Mouse (Mus musculus) monocyte, adult 5-6 weeks (primary cell): ENCODE measurements around the gene Tdrd6. TPM values are rescaled to one million over a fixed set of nuclear protein-coding genes. Genes with fewer than 3 reads are reported as not detected.

ENCODE experiments used
- ATAC-seq: fragments of 153-309, 156-312 bp; replicated peaks from 2 replicates; pipeline ENCODE4 v1.8.0; 2017; ENCODE audit warnings: mild to moderate bottlenecking; ENCODE audit not compliant: low TSS enrichment, insufficient number of reproducible peaks, severe bottlenecking, poor library complexity, low FRiP score
- total RNA-seq: library from RNA; stranded (forward); fragments of 200-1000, 200-491, 200-594 nt; gene quantifications from 3 replicates; pipeline ENCODE4 v1.2.3, GENCODE M21; 2017

Gene Tdrd6
- total RNA-seq, 1 experiment from 2014 or later = not detected

DNA sequence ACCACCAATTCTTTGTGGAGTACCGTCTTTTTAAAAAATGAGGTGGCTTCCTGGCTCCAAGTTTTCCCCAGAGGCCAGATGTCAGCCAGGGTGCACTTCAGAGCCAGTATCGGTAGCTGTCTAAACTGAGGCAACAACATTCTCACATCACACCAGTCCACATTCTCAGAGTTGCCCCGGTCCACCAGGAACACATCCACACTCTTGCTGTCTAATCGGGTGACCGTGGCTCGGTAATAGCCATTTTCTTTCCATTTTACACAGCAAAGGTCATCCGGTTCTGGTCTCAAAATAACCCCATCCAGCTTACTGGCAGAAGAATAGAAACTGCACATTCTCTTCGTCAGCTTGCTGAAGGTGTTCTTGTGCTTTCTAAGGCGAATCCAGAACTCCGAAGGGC is 1.9 kb downstream of the Tdrd6 start:
- ATAC-seq = no peak

DNA sequence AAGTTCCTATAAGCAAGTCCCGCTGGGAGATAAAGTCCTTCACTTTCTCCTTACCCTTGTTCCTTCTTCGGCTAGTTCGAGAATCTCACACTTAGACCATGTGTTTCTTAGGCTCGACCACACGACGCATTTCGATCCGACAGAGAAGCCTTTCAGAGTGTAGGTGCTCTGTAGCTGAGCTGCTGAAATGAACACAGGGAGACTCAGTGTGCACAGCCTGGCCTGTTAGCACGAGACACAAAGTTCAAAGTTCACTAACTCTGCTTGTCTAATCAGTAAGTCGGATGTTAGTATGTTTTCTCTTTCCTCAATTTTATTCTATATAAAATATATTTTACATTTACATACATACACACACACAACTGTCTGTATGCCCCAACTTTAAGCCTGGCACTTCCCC is 8.0 kb downstream of the Tdrd6 start:
- no peak for ATAC-seq

DNA sequence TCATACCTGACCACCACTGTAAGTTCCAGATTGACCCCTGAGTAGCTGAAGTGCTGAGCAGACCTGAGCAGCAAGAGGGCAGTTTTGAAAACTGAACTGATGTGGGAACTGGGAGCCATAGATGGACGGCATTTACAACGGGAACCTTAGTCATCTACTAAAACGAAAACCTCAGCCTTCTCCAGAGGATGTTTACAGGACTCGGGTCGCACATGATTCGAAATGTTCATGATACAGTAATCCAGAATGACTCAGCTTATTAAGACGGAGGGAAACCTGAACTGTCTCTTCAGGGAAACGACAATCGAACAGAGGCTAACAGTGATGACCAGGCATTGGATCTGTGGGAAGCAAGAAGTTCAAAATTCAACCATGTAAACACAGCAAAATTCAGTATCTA is 10.9 kb downstream of the Tdrd6 start:
- no peak for ATAC-seq

DNA sequence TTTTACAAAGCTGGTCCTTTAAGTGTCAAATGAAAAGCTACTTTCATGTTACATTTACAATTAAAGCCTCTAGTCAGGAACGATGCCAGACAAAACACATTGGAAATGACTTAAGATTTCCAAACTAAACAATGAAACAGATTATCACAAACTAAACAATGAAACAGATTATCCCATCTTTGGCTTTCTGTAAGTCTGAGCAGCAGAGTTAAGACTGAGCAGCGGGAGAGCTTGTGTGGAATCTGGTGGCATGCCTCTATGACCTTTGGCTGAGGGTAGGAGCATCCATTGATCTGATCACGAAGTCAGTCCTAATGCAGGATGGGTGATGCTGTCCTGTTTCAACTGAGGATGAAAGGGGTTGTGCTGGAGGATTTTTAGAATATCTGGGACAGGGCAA is 17.9 kb downstream of the Tdrd6 start:
- ATAC-seq = no peak

DNA sequence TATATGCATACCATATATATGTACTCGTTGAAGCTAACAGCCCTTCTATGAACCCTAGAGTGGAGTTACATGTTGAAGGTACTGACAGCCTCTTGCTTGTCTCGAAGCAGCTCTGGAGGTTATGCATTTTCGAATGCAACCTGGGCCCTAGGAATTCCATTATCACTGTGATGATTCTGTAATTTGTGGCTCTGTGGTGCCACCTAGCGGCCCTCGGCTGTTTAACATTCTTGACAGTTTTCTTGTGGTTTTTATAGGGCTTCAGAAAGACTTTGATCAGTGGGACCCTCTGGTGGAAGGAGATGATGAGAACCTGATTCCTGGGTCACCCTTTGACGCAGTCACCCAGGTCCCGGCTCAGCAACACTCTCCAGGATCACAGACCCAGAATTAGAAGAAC is 18.5 kb downstream of the Tdrd6 start:
- 0 out of 2 replicates have a peak, but pooled peaks have one; percentile 51 for ATAC-seq

DNA sequence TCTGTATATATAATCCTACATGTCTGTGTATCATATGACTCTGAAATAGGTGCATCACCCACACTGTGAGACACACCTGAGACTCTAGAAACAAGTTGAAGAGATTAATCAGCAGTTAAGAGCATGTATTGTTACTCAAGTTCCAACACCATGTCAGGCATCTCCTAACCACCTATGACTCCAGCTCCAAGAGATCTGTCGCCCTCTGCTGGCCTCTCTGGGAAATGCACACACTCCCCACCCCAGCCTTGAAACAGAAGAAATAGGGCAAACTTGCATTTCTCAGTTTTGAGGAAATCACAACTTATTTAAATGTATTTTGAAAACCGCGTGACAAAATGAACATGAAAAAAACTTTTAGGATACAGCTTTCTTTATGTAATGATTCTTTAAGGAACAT is 23.4 kb downstream of the Tdrd6 start:
- peak; percentile 86 for ATAC-seq

DNA sequence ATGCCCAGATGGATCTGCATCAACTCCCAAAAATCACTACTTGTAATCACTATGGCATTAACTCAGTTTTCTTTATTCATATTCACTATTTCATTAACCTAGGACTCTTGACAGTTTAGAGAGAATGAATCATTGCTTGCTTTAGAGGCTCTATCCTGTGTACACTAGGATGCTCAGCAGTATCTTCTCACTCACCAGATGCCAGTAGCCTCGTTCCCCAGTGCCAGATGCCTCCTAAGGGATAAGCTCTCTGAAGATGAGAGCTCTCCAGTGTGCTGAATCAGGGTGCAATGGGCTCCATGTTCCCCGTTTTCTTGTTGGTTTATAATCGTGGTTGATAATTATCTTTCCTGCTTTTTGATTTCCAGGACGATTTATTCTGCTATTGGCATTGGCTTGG is 31.4 kb downstream of the Tdrd6 start:
- no peak for ATAC-seq

DNA sequence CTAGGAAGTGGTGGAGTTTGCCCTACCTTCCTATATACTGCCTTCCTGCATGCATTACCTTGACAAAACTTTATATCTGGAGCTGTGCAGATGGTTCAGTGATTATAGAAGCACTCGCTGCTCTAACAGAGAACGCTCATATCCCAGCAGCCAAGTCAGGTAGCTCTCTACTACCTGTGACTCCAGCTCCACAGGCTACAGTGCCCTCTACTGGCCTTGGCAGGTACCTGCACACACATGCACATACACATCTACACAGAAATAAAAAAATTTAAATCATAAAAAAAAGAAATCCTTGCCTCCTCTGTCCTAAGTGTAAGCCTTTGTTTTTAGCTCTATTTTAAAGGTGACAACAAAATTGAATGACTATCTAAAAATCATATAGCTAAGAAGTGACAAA is 32.4 kb downstream of the Tdrd6 start:
- ATAC-seq = no peak

DNA sequence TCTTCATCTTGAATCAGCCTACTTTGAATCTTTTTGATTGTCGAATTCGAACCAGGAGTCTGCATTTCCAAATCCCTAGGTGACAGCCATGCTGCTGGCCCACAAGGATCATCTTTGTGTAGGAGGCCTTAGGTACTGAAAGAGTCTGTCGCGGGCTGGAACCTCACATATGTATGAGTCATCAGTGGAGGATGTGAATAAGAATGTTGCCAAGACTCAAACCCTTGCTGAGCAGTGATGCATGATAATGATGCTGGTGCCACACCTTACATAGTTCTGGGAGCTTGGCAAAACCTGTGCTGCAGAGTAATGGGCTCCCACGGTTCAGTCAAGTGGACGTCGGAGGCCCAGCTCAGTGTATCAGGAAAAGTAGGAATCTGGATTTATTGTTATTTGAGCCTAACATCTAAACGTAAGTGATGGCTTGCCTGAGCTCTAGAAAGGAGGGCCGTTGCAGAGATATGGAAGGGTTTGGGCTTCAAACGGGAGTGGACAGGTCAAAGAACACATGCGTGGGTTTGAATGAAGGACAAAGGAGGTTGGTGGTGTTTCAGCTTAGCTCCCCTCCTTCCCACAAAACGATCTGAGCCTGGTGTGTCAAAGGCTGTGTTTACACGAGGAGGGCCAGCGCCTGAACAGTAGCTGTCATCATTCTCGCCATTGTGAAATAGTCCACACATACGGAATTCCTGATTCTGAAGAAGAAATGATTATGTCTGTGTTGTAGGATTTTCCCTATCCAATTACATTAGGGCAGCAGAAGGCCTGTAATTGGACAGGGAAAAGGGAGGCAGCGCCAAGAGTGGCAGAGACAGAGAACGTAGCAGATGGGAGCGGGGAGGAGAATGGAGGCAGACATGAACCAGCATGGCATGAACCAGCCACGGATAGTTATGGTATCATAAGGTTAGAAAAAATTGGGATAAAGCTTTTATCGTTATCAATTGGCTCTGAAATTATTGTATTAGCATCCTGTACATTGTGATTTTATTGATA is 37.5 kb downstream of the Tdrd6 start:
- ATAC-seq = no peak

DNA sequence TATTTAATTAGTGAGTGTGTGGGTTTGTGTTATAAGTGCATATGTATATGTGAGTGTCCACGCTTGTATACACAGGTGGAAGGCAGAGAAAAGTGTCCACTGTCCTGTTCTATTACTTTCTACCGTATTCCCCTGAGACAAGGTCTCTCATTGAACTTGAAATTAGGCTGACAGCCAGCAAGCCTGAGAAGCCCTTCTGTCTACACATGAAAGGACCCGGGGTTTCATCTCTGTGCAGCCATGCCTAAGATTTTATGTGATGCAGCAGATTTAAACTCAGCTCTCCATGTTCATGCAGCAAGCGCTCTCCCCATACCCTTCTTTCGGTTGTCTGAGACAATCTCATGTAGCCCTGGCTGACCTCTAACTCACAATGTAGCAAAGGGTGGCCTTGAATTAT is 39.6 kb downstream of the Tdrd6 start:
- ATAC-seq = no peak

DNA sequence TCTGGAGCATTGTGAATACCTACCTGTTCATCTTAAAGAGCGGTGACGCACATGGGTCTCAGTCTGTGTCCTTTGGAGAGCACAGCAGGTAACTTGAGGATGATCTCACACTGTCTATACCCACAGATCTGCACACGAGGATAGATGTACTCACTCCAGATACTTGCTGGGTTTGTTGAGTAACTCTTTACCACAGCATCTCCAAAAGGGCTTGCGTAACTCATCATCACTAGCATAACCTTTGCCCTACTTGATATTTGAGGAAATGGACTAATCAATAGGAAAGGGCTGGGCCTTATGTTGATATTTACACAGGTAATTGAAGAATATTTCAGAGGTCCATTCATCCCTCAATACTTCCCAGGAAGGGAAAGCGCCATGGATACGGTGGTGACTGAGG is 40.3 kb downstream of the Tdrd6 start:
- ATAC-seq = peak; percentile 70

DNA sequence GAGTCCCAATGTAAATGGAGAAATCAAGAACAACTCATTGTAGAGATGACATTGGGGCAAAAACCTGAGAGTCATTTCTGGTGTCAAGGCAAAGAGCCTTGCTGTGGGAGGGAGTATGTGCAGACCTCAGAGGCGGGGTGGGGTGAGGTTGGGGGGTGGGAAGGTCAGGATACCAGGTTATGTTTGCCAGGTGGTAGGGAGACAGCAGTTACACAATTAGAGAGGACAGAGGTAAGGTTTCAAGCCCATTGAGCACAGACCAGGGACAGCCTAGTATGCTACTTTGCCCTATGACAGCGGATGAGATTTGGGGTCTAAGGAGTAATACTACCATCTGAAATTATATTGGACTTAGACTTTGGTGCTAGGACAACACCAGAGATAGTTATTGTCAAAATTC is 42.8 kb downstream of the Tdrd6 start:
- ATAC-seq = no peak

DNA sequence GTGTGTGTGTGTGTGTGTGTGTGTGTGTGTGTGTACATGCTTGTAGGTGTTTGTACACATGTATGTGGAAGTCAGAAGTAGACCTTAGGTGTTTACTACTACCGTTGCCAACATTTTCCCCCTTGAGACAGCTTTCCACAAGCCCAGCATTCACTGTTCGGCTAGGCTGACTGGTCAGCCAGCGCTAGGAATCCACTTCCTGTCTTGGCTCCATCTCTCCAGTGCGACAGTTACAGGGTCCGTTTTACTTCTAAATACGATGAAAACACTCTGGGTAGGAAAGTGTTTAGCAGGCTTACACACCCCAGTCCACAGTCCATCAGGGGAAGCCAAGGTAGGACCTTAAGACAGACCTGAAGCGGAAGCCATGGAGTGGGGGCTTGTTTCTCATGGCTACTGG is 45.3 kb downstream of the Tdrd6 start:
- ATAC-seq = no peak

DNA sequence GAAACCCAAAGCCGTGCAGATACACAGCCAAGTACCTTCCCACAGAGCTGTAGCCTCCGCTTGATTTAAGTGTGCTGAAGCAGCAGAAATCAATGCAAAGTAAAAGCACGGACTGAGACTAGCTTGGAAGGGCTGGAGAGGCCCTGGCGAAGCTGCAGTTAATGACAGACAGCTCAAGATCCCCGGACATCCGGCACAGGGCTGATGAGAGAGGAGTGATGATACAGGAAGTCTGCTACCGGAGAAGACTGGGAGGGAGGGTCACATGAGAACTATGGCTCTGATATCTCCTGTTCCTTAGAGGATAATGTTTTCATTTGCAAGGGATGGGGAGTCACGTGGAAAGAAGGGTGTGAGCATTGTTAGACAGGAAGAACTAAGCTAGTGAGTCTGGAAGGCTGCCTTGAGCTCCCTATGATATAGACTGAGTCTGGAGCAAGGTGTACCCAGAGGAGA is 49.1 kb downstream of the Tdrd6 start:
- ATAC-seq = no peak

DNA sequence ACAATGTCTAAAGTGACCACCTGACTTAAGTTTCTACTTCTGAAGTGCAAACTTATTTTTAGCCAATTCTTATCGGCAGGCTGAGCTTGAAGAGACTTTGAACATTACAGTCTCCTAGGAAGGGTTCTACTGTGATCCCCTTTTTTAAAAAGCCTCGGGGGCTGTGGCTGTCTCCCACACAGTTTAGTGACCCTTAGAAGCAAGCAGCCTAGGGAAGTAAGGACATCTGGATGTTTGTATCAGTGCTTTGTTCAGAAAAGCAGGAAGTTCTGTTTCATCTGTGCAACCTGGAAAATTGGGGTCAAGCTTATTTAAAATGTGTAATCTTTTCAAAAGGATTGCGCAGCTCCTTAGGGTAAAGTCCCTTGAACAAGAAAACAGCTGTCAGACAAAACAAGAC is 49.6 kb downstream of the Tdrd6 start:
- ATAC-seq = no peak

DNA sequence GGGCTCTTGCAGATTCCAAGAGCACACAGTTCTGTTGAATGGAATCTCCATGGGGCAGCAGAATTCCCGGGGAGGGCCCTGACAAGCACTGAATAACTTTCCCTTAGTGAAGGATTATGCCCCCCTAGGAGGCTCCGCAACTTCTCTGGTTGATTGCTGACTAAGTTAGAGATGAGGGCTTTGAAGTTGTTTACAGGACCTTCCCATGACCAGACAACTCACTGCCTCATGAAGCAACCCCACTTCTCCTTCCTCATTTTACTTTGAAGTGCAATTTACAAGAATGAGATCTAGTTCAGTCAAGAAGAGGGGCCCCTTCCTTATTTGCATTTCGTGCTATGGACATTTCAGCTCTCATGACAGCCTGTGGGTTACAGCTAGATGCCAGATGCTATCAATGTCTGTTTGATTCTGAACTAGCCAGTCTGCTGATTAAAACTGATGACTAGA is 56.5 kb downstream of the Tdrd6 start:
- peak; percentile 82 for ATAC-seq

DNA sequence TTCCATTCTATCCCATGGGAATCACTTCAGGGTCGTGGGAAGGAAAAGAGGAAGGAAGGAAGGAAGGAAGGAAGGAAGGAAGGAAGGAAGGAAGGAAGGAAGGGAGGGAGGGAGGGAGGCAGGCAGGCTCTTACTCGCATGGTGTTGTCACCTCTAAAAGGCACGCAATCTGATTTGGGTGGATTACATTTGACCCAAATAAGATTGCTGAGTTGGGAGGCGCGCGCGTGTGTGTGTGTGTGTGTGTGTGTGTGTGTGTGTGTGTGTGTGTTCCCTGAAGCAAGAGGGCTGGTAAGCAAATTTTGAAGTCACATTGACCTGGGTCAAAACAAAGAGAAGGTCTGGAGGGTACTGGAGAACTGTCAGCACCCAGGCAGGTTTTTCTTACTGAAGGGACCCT is 60.8 kb downstream of the Tdrd6 start:
- peak; percentile 34; the same call in 1 of the 2 replicates for ATAC-seq

DNA sequence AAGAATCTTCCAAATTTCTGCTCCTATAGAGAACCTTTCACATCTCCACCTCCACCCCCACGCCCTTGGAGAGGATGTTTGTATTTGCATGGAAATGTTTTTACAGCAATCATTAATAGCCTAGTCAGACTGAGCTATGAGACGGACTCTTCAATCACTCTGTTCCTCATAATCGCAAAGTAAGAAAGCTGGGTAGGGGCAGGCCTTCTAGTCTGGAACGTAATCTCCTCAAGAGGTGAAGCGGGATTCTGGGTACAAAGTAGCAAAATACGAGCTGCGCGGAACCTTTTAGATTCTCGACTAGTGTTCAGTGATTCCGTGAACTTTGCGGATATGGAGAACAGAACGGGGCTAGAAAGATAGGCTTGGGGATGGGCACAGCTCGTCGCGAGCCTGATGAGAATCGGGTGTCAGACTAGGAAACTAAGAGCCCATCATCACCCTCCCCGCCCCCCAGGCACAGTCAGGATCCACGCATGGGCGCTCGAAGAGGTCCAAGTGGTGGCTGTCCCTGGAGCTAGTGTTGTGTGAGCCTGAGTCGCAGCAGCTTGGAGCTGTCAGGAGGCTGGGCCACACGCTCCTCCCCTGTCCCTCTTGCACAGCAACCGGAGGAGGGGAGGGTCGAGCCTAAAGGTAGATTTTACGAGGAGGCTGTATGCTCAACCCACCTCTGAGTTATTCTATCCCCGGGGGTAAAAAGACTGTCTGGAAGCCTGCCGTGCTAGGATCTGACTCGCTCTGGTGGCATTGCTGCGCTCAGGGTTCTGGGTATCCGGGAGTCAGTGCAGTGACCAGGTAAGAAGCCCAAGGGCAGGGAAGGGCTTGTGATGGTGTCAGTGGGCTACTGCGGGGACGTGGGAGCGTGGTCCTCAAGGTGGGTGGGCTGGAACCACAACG is 61.9 kb downstream of the Tdrd6 start, which contains the start of gene Pla2g7:
TSS of gene Pla2g7 (plus strand) at position 107 of the 897 bp plus-strand sequence.
- peak; percentile 70 for ATAC-seq

DNA sequence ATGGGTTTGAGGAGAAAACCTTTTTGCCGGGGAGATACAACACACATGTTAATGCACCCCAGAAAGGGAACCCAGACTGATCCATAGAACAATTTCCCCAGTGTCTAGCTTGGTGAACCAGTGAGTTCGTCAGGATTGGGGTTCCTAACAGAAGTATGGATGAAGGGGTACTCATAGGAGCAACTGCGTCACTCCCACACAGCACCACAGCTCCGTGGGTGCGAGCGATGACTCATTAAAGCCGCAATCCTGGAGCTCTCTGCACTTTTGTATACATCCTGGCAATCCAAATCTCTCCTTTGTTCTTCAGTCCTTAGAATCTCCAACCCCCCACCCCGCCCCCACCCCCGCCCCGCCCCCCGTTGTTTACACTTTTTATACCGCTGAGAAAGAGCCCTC is 62.5 kb downstream of the Tdrd6 start:
- no peak for ATAC-seq
